Mouse (Mus musculus) MEL (cell line): Measurements from ENCODE around the gene Gm20696. TPM values are rescaled to one million over a fixed set of nuclear protein-coding genes. Genes with fewer than 3 reads are reported as not detected.

Source experiments
- DNase-seq: peaks from one replicate; pipeline ENCODE4 v3.0.0; 2011; ENCODE audit warnings: low read depth, low spot score
- H3K27ac ChIP-seq: 2 replicates; pipeline ENCODE4 v1.5.1; 2012; ENCODE audit warnings: low read depth, mild to moderate bottlenecking, control low read depth, low read length, moderate library complexity; ENCODE audit not compliant: control insufficient read depth
- H3K27me3 ChIP-seq, 2 experiments: fragments of 150-350 bp in 1 of 2; sonication (generic) in 1 of 2; 2 replicates each; pipeline ENCODE4 v1.6.1; 2012; ENCODE audit warnings: low read length in 2 of 2, mild to moderate bottlenecking in 2 of 2, improper control_type of control experiment in 1 of 2, moderate library complexity in 1 of 2; ENCODE audit not compliant: insufficient read depth in 2 of 2, control insufficient read depth in 1 of 2
- H3K36me3 ChIP-seq, 2 experiments: 2 replicates each; pipeline ENCODE4 v1.6.1; 2012 to 2014; ENCODE audit warnings: low read length in 2 of 2, improper control_type of control experiment in 1 of 2, inconsistent platforms in 1 of 2, mild to moderate bottlenecking in 1 of 2; ENCODE audit not compliant: insufficient read depth in 2 of 2, control insufficient read depth in 1 of 2
- H3K4me1 ChIP-seq, 2 experiments: fragments of 150-350 bp in 1 of 2; sonication (generic) in 1 of 2; 2 replicates each; pipeline ENCODE4 v1.6.1; 2012; ENCODE audit warnings: low read length in 2 of 2, improper control_type of control experiment in 1 of 2, mild to moderate bottlenecking in 1 of 2; ENCODE audit not compliant: insufficient read depth in 2 of 2, control insufficient read depth in 1 of 2
- H3K4me3 ChIP-seq, 2 experiments: fragments of 150-350 bp in 1 of 2; sonication (generic) in 1 of 2; 2 replicates each; pipeline ENCODE4 v1.5.1; 2012; ENCODE audit warnings: low read depth in 2 of 2, low read length in 2 of 2, mild to moderate bottlenecking in 2 of 2, moderate library complexity in 2 of 2, control low read depth in 1 of 2, improper control_type of control experiment in 1 of 2; ENCODE audit not compliant: control insufficient read depth in 1 of 2, insufficient read depth in 1 of 2
- H3K79me2 ChIP-seq: 2 replicates; pipeline ENCODE4 v1.6.1; 2012; ENCODE audit warnings: mild to moderate bottlenecking, low read length, moderate library complexity; ENCODE audit not compliant: control insufficient read depth, poor library complexity, insufficient read depth
- H3K9ac ChIP-seq: 2 replicates; pipeline ENCODE4 v1.6.1; 2012; ENCODE audit warnings: low read depth, mild to moderate bottlenecking, control low read depth, low read length, moderate library complexity; ENCODE audit not compliant: control insufficient read depth, poor library complexity, severe bottlenecking
- H3K9me3 ChIP-seq: fragments of 150-350 bp; sonication (generic); replicated peaks from 2 replicates; pipeline ENCODE4 v1.6.1; 2012; ENCODE audit warnings: mild to moderate bottlenecking, low read length, improper control_type of control experiment, moderate library complexity; ENCODE audit not compliant: insufficient read depth
- CHD2 ChIP-seq: IDR thresholded peaks from 2 replicates; pipeline ENCODE4 v1.6.1; 2011; ENCODE audit warnings: low read length, improper control_type of control experiment
- CTCF ChIP-seq, 3 experiments: IDR thresholded peaks in 2 of 3; conservative IDR thresholded peaks in 1 of 3; 2 replicates each; pipeline ENCODE4 v1.5.1; 2011 to 2012; ENCODE audit warnings: low read length in 3 of 3, low read depth in 2 of 3, mild to moderate bottlenecking in 2 of 3, improper control_type of control experiment in 1 of 3, inconsistent platforms in 1 of 3, mixed read lengths in 1 of 3, moderate library complexity in 1 of 3; ENCODE audit not compliant: control insufficient read depth in 1 of 3, insufficient read depth in 1 of 3, poor library complexity in 1 of 3, severe bottlenecking in 1 of 3
- E2F4 ChIP-seq: IDR thresholded peaks from 2 replicates; pipeline ENCODE4 v1.6.1; 2011; ENCODE audit warnings: low read depth, low read length, improper control_type of control experiment, borderline replicate concordance
- GABPA ChIP-seq: IDR thresholded peaks from 2 replicates; pipeline ENCODE4 v1.6.1; 2012; ENCODE audit warnings: low read depth, mild to moderate bottlenecking, inconsistent platforms, low read length, improper control_type of control experiment, moderate library complexity
- HCFC1 ChIP-seq: IDR thresholded peaks from 2 replicates; pipeline ENCODE4 v1.6.1; 2012; ENCODE audit warnings: low read depth, mild to moderate bottlenecking, inconsistent platforms, low read length, improper control_type of control experiment, moderate library complexity
- JUND ChIP-seq: IDR thresholded peaks from 2 replicates; pipeline ENCODE4 v1.6.1; 2011; ENCODE audit warnings: low read depth, mild to moderate bottlenecking, improper control_type of control experiment, low read length
- MAFK ChIP-seq: IDR thresholded peaks from 2 replicates; pipeline ENCODE4 v1.6.1; 2011; ENCODE audit warnings: low read depth, mild to moderate bottlenecking, low read length, improper control_type of control experiment, borderline replicate concordance
- MAX ChIP-seq: IDR thresholded peaks from 2 replicates; pipeline ENCODE4 v1.6.1; 2011; ENCODE audit warnings: low read length, improper control_type of control experiment
- MEF2A ChIP-seq: IDR thresholded peaks from 2 replicates; pipeline ENCODE4 v1.6.1; 2014; ENCODE audit warnings: low read depth, mild to moderate bottlenecking, inconsistent platforms, low read length, improper control_type of control experiment; ENCODE audit not compliant: poor library complexity, insufficient replicate concordance, severe bottlenecking; ENCODE audit errors: extremely low read depth
- NELFE ChIP-seq: IDR thresholded peaks from 2 replicates; pipeline ENCODE4 v1.6.1; 2011; ENCODE audit warnings: low read depth, low read length, improper control_type of control experiment
- POLR2AphosphoS2 ChIP-seq: IDR thresholded peaks from 2 replicates; pipeline ENCODE4 v1.6.1; 2011; ENCODE audit warnings: low read length, improper control_type of control experiment
- RAD21 ChIP-seq: IDR thresholded peaks from 2 replicates; pipeline ENCODE4 v1.6.1; 2011; ENCODE audit warnings: mild to moderate bottlenecking, low read depth, low read length, improper control_type of control experiment
- RCOR1 ChIP-seq: IDR thresholded peaks from 2 replicates; pipeline ENCODE4 v1.6.1; 2012; ENCODE audit warnings: low read depth, mild to moderate bottlenecking, inconsistent platforms, low read length, improper control_type of control experiment
- SMC3 ChIP-seq: IDR thresholded peaks from 2 replicates; pipeline ENCODE4 v1.6.1; 2011; ENCODE audit warnings: low read depth, low read length, improper control_type of control experiment
- TBP ChIP-seq: IDR thresholded peaks from 2 replicates; pipeline ENCODE4 v1.8.0; 2011; ENCODE audit warnings: low read depth, low read length, improper control_type of control experiment
- UBTF ChIP-seq: IDR thresholded peaks from 2 replicates; pipeline ENCODE4 v1.6.1; 2012; ENCODE audit warnings: low read depth, mild to moderate bottlenecking, inconsistent platforms, low read length, improper control_type of control experiment, moderate library complexity, borderline replicate concordance; ENCODE audit not compliant: insufficient read depth
- ZC3H11A ChIP-seq: IDR thresholded peaks from 2 replicates; pipeline ENCODE4 v1.6.1; 2012; ENCODE audit warnings: low read depth, mild to moderate bottlenecking, inconsistent platforms, low read length, improper control_type of control experiment
- ZNF384 ChIP-seq: IDR thresholded peaks from 2 replicates; pipeline ENCODE4 v1.6.1; 2012; ENCODE audit warnings: low read depth, mild to moderate bottlenecking, inconsistent platforms, low read length, improper control_type of control experiment
- polyA plus RNA-seq, 2 experiments: library from polyadenylated mRNA; stranded (reverse) in 1 of 2; unstranded in 1 of 2; fragments of >175 nt in 1 of 2; fragments of >200 nt in 1 of 2; gene quantifications; 2 replicates each; pipeline versions ENCODE4 v1.2.1 to v1.2.4; 2012; ENCODE audit warnings: low replicate concordance in 2 of 2, low read depth in 1 of 2; ENCODE audit not compliant: insufficient read length in 2 of 2, insufficient read depth in 1 of 2, missing spikeins in 1 of 2
- total RNA-seq: library from RNA; depleted of rRNA; stranded (reverse); fragments of 300-350 nt; gene quantifications from 2 replicates; pipeline ENCODE4 v1.2.3, GENCODE M21; 2012

Gene Gm20696
- total and polyA plus RNA-seq, 3 experiments = 0.07 to 0.39 TPM; not detected in 1

- Histone ChIP-seq H3K27ac (no peak overlapping the region), H3K27me3 (no peaks in the 10 kb centered on the region)
- TF ChIP-seq MAFK = no peak
- TF ChIP-seq, all 39 proteins: peak for 0
- H3K4me3 ChIP-seq = no peak overlapping the region
- no peak overlapping the region for H3K9ac ChIP-seq
- no peaks in the 10 kb centered on the region for H3K79me2 ChIP-seq
- H3K4me1 ChIP-seq = no peaks in the 10 kb centered on the region
- no peaks in the 10 kb centered on the region for H3K36me3 ChIP-seq
- no peak for DNase-seq
- no peaks in the 10 kb centered on the region for H3K9me3 ChIP-seq
Observed at GRCm38 (mm10) chr6:99309466-99310170, 357.0 kb downstream of the Gm20696 start.

DNA sequence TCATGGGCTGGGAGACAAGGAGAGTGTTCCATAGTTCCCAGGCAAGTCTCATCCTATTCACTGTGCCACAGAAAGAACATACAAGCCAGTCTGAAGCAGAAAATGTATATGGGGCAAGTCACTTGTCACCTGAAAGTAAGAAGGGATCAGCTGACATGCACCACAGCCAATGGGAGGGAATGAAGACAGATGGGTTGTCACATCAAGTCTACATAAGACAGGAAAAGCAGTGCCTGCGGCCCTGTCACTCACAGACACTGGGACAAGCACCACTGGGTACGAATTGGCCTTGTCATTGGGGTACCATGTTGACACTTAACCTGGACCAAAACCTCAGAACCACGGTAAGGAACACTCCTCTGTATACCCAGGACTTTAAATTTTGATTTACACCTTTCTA lies 360.8 kb downstream of the Gm20696 start:
- DNase-seq = no peak
- Histone ChIP-seq H3K9me3 (no peaks in the 10 kb centered on the region), H3K27me3 (no peaks in the 10 kb centered on the region), H3K27ac (no peak overlapping the region), H3K9ac (no peak overlapping the region), H3K79me2 (no peaks in the 10 kb centered on the region), H3K36me3 (no peaks in the 10 kb centered on the region), H3K4me3 (no peak overlapping the region), H3K4me1 (peaks cover 0 to 4% of the 10 kb centered on the region in 2 experiments; a peak in 3 of 4 replicates)
- TF ChIP-seq NELFE (no peak), ZC3H11A (no peak), CHD2 (no peak), MAX (no peak), POLR2AphosphoS2 (no peak), SMC3 (no peak), CTCF (IDR thresholded peaks at IDR 0.05 in 2 of 3, conservative IDR thresholded peaks at IDR 0.05 in 1 of 3; ENCODE audit: control insufficient read depth in 1 of 3, insufficient read depth in 1 of 3, low read depth in 2 of 3, low read length in 3 of 3, poor library complexity in 1 of 3, severe bottlenecking in 1 of 3) (no peak), MEF2A (no peak)
- TF ChIP-seq, all 39 proteins: peak for 0

DNA sequence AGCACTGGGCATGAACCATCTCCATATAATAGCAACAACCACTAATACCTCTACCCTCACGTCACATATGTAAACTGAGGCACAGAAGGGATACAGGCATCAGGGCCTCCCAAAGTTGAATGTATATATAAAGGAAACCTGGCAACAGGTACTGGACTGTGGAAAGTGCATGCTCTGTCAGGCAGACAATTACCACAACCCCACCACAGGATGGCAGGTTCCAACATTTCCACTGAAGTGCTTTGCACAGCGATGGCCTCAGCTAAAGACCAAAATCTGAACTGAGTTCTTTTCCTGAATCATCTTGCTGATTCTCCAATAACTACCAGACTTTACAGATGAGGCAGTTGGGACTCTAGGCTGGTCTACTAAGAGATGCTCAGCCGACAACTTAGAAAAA lies 361.4 kb downstream of the Gm20696 start:
- Histone ChIP-seq H3K9me3 (no peaks in the 10 kb centered on the region), H3K9ac (no peak overlapping the region), H3K4me3 (no peak overlapping the region), H3K36me3 (no peaks in the 10 kb centered on the region), H3K4me1 (peaks cover 0 to 4% of the 10 kb centered on the region in 2 experiments; a peak in 3 of 4 replicates), H3K79me2 (no peaks in the 10 kb centered on the region), H3K27me3 (no peaks in the 10 kb centered on the region), H3K27ac (no peak overlapping the region)
- TF ChIP-seq GABPA (no peak), E2F4 (no peak), MEF2A (no peak), UBTF (no peak), TBP (no peak), ZNF384 (no peak), HCFC1 (no peak), RAD21 (no peak), POLR2AphosphoS2 (no peak), NELFE (no peak), RCOR1 (no peak), CTCF (IDR thresholded peaks at IDR 0.05 in 2 of 3, conservative IDR thresholded peaks at IDR 0.05 in 1 of 3; ENCODE audit: control insufficient read depth in 1 of 3, insufficient read depth in 1 of 3, low read depth in 2 of 3, low read length in 3 of 3, poor library complexity in 1 of 3, severe bottlenecking in 1 of 3) (no peak), ZC3H11A (no peak), JUND (no peak), MAFK (no peak)
- DNase-seq = no peak
